Mouse (Mus musculus) brown adipose tissue, adult 24 weeks (tissue): ENCODE data around the gene Cisd1. TPM values are rescaled to one million over a fixed set of nuclear protein-coding genes. Genes with fewer than 3 reads are reported as not detected.

ENCODE experiments used
- H3K27ac ChIP-seq: fragments of 200-500 bp; replicated peaks from 2 replicates; pipeline ENCODE4 v1.5.1; 2012; ENCODE audit warnings: low read depth, mild to moderate bottlenecking, low read length
- H3K4me1 ChIP-seq: fragments of 200-500 bp; 2 replicates; pipeline ENCODE4 v1.6.1; 2012; ENCODE audit warnings: low read length, mixed read lengths; ENCODE audit not compliant: control insufficient read depth, insufficient read depth, insufficient read length
- H3K4me3 ChIP-seq: fragments of 200-500 bp; 2 replicates; pipeline ENCODE4 v1.5.1; 2012; ENCODE audit warnings: low read depth, mild to moderate bottlenecking, low read length, moderate library complexity; ENCODE audit not compliant: insufficient read depth
- polyA plus RNA-seq: library from polyadenylated mRNA; stranded (reverse); fragments of >200 nt; gene quantifications from 2 replicates; pipeline ENCODE4 v1.2.4, GENCODE M21; 2012; ENCODE audit not compliant: missing spikeins, insufficient read depth, insufficient read length

Cisd1 gene
- polyA plus RNA-seq, 1 experiment, result 297 TPM

GRCm38 (mm10) chr10:71363440-71363839, 18.7 kb upstream of the Cisd1 start:
- Histone ChIP-seq H3K4me1 (peaks cover 2% of the 10 kb centered on the region; the same call in 1 of the 2 replicates), H3K27ac (no peak overlapping the region), H3K4me3 (no peak overlapping the region)

- Histone ChIP-seq H3K27ac (no peak overlapping the region), H3K4me3 (peak overlapping the region; percentile 32), H3K4me1 (peaks cover 2% of the 10 kb centered on the region; the same call in 1 of the 2 replicates)
These were observed 17.2 kb upstream of the Cisd1 start for GRCm38 (mm10) chr10:71361836-71362562.

GRCm38 (mm10) chr10:71361044-71361443, 16.3 kb upstream of the Cisd1 start:
- peaks cover 2% of the 10 kb centered on the region; the same call in 1 of the 2 replicates for H3K4me1 ChIP-seq
- no peak overlapping the region for H3K27ac ChIP-seq
- no peak overlapping the region for H3K4me3 ChIP-seq

GRCm38 (mm10) chr10:71354947-71355346, 10.2 kb upstream of the Cisd1 start:
- Histone ChIP-seq H3K4me1 (no peaks in the 10 kb centered on the region), H3K4me3 (no peak overlapping the region), H3K27ac (no peak overlapping the region)

GRCm38 (mm10) chr10:71353850-71354249, 9.1 kb upstream of the Cisd1 start:
- Histone ChIP-seq H3K4me1 (peaks cover 2% of the 10 kb centered on the region; the same call in 1 of the 2 replicates), H3K4me3 (no peak overlapping the region), H3K27ac (no peak overlapping the region)

- peaks cover 3% of the 10 kb centered on the region; the same call in 1 of the 2 replicates for H3K4me1 ChIP-seq
- H3K4me3 ChIP-seq, result no peak overlapping the region
- no peak overlapping the region for H3K27ac ChIP-seq
These were observed 6.5 kb upstream of the Cisd1 start for GRCm38 (mm10) chr10:71351301-71351700.

- H3K4me3 ChIP-seq, result no peak overlapping the region
- peaks cover 3% of the 10 kb centered on the region for H3K4me1 ChIP-seq
- H3K27ac ChIP-seq, result no peak overlapping the region
These were observed 4.5 kb upstream of the Cisd1 start for GRCm38 (mm10) chr10:71349290-71349689.

GRCm38 (mm10) chr10:71348637-71349280, 4.0 kb upstream of the Cisd1 start:
- H3K4me3 ChIP-seq, result peak overlapping the region; percentile 83
- H3K27ac ChIP-seq, result no peak overlapping the region
- peaks cover 3% of the 10 kb centered on the region for H3K4me1 ChIP-seq

- H3K4me1 ChIP-seq, result peaks cover 3% of the 10 kb centered on the region
- H3K4me3 ChIP-seq, result peak overlapping the region; percentile 83
- peak overlapping the region; percentile 64 for H3K27ac ChIP-seq
These were observed 3.3 kb upstream of the Cisd1 start for GRCm38 (mm10) chr10:71347964-71348636.

GRCm38 (mm10) chr10:71347509-71347949, 2.8 kb upstream of the Cisd1 start, which contains the start of gene Ipmk:
TSS of gene Ipmk (plus strand) at chr10:71347763.
- H3K4me3 ChIP-seq, result peak within 1 kb of the TSS; percentile 83
- H3K27ac ChIP-seq, result peak within 1 kb of the TSS; percentile 64
- peaks cover 3% of the 10 kb centered on the region for H3K4me1 ChIP-seq

GRCm38 (mm10) chr10:71346722-71347508, 2.2 kb upstream of the Cisd1 start:
- Histone ChIP-seq H3K27ac (no peak overlapping the region), H3K4me1 (peaks cover 3% of the 10 kb centered on the region), H3K4me3 (peak overlapping the region; percentile 65)

- peaks cover 3% of the 10 kb centered on the region for H3K4me1 ChIP-seq
- no peak overlapping the region for H3K4me3 ChIP-seq
- H3K27ac ChIP-seq, result no peak overlapping the region
These were observed 1.4 kb upstream of the Cisd1 start for GRCm38 (mm10) chr10:71346106-71346505.

- peak overlapping the region; percentile 90 for H3K27ac ChIP-seq
- peak overlapping the region; percentile 97 for H3K4me3 ChIP-seq
These were observed 1.0 kb downstream of the Cisd1 start for GRCm38 (mm10) chr10:71343567-71344265.

GRCm38 (mm10) chr10:71343130-71343529, 1.6 kb downstream of the Cisd1 start:
- Histone ChIP-seq H3K4me1 (peaks cover 10% of the 10 kb centered on the region), H3K27ac (no peak overlapping the region), H3K4me3 (no peak overlapping the region)

More at GRCm38 (mm10) chr10:71343567-71344265, 1.0 kb downstream of the Cisd1 start:
- H3K4me1 ChIP-seq, result peaks cover 10% of the 10 kb centered on the region
